Mouse (Mus musculus) heart, embryonic 14.5 days (tissue): ENCODE data around the gene Palld. TPM values are rescaled to one million over a fixed set of nuclear protein-coding genes. Genes with fewer than 3 reads are reported as not detected.

ENCODE experiments used
- ATAC-seq: fragments of 200-750 bp; cut with Nextera tagmentation; 2 replicates; pipeline ENCODE4 v1.8.0; 2017; ENCODE audit warnings: low read depth, moderate TSS enrichment; ENCODE audit not compliant: insufficient number of reproducible peaks, insufficient read depth, low FRiP score
- H3K27ac ChIP-seq, 2 experiments: fragments of 200-500 bp in 1 of 2; fragments of 300-500 bp in 1 of 2; sonication (generic) in 1 of 2; replicated peaks in 1 of 2; 2 replicates each; pipeline ENCODE4 v1.5.1; 2012 to 2014; ENCODE audit warnings: low read depth in 2 of 2, low read length in 2 of 2, control low read depth in 1 of 2, mild to moderate bottlenecking in 1 of 2, mixed read lengths in 1 of 2; ENCODE audit not compliant: control insufficient read depth in 1 of 2, insufficient read depth in 1 of 2
- H3K27me3 ChIP-seq: fragments of 300-500 bp; sonication (generic); 2 replicates; pipeline ENCODE4 v1.6.1; 2014; ENCODE audit warnings: mild to moderate bottlenecking, low read length, control low read depth; ENCODE audit not compliant: control insufficient read depth, insufficient read depth
- H3K36me3 ChIP-seq: fragments of 300-500 bp; sonication (generic); 2 replicates; pipeline ENCODE4 v1.6.1; 2014; ENCODE audit warnings: mild to moderate bottlenecking, control low read depth, low read length, mixed read lengths; ENCODE audit not compliant: control insufficient read depth, insufficient read depth
- H3K4me1 ChIP-seq, 2 experiments: fragments of 200-500 bp in 1 of 2; fragments of 300-500 bp in 1 of 2; sonication (generic) in 1 of 2; 2 replicates each; pipeline ENCODE4 v1.6.1; 2012 to 2014; ENCODE audit warnings: low read length in 2 of 2, control low read depth in 1 of 2, mixed read lengths in 1 of 2; ENCODE audit not compliant: control insufficient read depth in 2 of 2, insufficient read depth in 2 of 2
- H3K4me2 ChIP-seq: fragments of 300-500 bp; sonication (generic); 2 replicates; pipeline ENCODE4 v1.6.1; 2014; ENCODE audit warnings: mild to moderate bottlenecking, low read length
- H3K4me3 ChIP-seq, 2 experiments: fragments of 200-500 bp in 1 of 2; fragments of 300-500 bp in 1 of 2; sonication (generic) in 1 of 2; 2 replicates each; pipeline ENCODE4 v1.5.1; 2012 to 2014; ENCODE audit warnings: low read length in 2 of 2, mild to moderate bottlenecking in 2 of 2, control low read depth in 1 of 2, low read depth in 1 of 2, moderate library complexity in 1 of 2; ENCODE audit not compliant: control insufficient read depth in 1 of 2, insufficient read depth in 1 of 2
- H3K9ac ChIP-seq: fragments of 300-500 bp; sonication (generic); 2 replicates; pipeline ENCODE4 v1.6.1; 2014; ENCODE audit warnings: mild to moderate bottlenecking, low read length
- H3K9me3 ChIP-seq: fragments of 300-500 bp; sonication (generic); 2 replicates; pipeline ENCODE4 v1.6.1; 2016; ENCODE audit warnings: low read length, control low read depth; ENCODE audit not compliant: control insufficient read depth
- WGBS: fragments of 180-500 bp; shearing (Covaris S2); extraction: QIAGEN DNeasy Blood & Tissue Kit; methylation state at CpG from one replicate; pipeline ENCODE4 v1.1.7; 2014; 5-methylcytosine and 5-hydroxymethylcytosine counted together
- polyA plus RNA-seq: library from polyadenylated mRNA; unstranded; fragments of >200 nt; fragmentation: Nextera tagmentation; extraction: Ambion mirVana; gene quantifications from 2 replicates; pipeline ENCODE4 v1.2.1, GENCODE M21; 2014

Palld gene
- polyA plus RNA-seq, 1 experiment from 2014 or later, result 187 TPM

- Histone ChIP-seq H3K4me1 (peaks cover 14 to 56% of the 10 kb centered on the region in 2 experiments), H3K36me3 (peaks cover 12% of the 10 kb centered on the region), H3K4me2 (no peak overlapping the region), H3K9me3 (no peaks in the 10 kb centered on the region), H3K9ac (no peak overlapping the region), H3K27ac (no peak overlapping the region), H3K4me3 (no peak overlapping the region), H3K27me3 (no peaks in the 10 kb centered on the region)
- 60% methylated on average over 6 of the region's 6 CpGs for WGBS
- ATAC-seq, result no peak
Observed at GRCm38 (mm10) chr8:61775936-61776335, 126.6 kb downstream of the Palld start.

- peaks cover 11% of the 10 kb centered on the region; the same call in 1 of the 2 replicates for H3K36me3 ChIP-seq
- WGBS, result 70% methylated on average over 5 of the region's 5 CpGs
- H3K9ac ChIP-seq, result no peak overlapping the region
- H3K27me3 ChIP-seq, result no peaks in the 10 kb centered on the region
- peaks cover 7 to 46% of the 10 kb centered on the region in 2 experiments for H3K4me1 ChIP-seq
- no peak overlapping the region for H3K4me3 ChIP-seq
- no peak for ATAC-seq
- H3K4me2 ChIP-seq, result no peak overlapping the region
- H3K27ac ChIP-seq, result no peak overlapping the region
- no peaks in the 10 kb centered on the region for H3K9me3 ChIP-seq
Observed at GRCm38 (mm10) chr8:61774161-61774560, 128.3 kb downstream of the Palld start.

- no peak overlapping the region for H3K27ac ChIP-seq
- 36% methylated on average over 4 of the region's 4 CpGs for WGBS
- H3K36me3 ChIP-seq, result peaks cover 11% of the 10 kb centered on the region; the same call in 1 of the 2 replicates
- H3K9ac ChIP-seq, result no peak overlapping the region
- no peak overlapping the region for H3K4me2 ChIP-seq
- no peak for ATAC-seq
- H3K27me3 ChIP-seq, result no peaks in the 10 kb centered on the region
- H3K9me3 ChIP-seq, result no peaks in the 10 kb centered on the region
- H3K4me3 ChIP-seq, result no peak overlapping the region
- peaks cover 7 to 41% of the 10 kb centered on the region in 2 experiments for H3K4me1 ChIP-seq
Observed at GRCm38 (mm10) chr8:61773595-61774088, 128.8 kb downstream of the Palld start.

GRCm38 (mm10) chr8:61771328-61771727 is 131.2 kb downstream of the Palld start:
- no peak overlapping the region for H3K9ac ChIP-seq
- no peak overlapping the region for H3K27ac ChIP-seq
- ATAC-seq, result no peak
- H3K4me1 ChIP-seq, result peaks cover 4 to 26% of the 10 kb centered on the region in 2 experiments
- peaks cover 11% of the 10 kb centered on the region; the same call in 1 of the 2 replicates for H3K36me3 ChIP-seq
- H3K27me3 ChIP-seq, result no peaks in the 10 kb centered on the region
- no peak overlapping the region for H3K4me2 ChIP-seq
- H3K9me3 ChIP-seq, result no peaks in the 10 kb centered on the region
- 46% methylated on average over 3 of the region's 3 CpGs for WGBS
- H3K4me3 ChIP-seq, result no peak overlapping the region

GRCm38 (mm10) chr8:61769340-61769879 is 133.1 kb downstream of the Palld start:
- Histone ChIP-seq H3K4me2 (no peak overlapping the region), H3K9ac (no peak overlapping the region), H3K27me3 (no peaks in the 10 kb centered on the region), H3K9me3 (no peaks in the 10 kb centered on the region), H3K27ac (no peak overlapping the region), H3K4me3 (no peak overlapping the region), H3K4me1 (peaks cover 2 to 13% of the 10 kb centered on the region in 2 experiments; a peak in 3 of 4 replicates), H3K36me3 (peaks cover 11% of the 10 kb centered on the region; the same call in 1 of the 2 replicates)
- 72% methylated on average over 5 of the region's 5 CpGs for WGBS
- ATAC-seq, result no peak

GRCm38 (mm10) chr8:61760190-61760578 is 142.3 kb downstream of the Palld start:
- ATAC-seq, result no peak
- Histone ChIP-seq H3K9ac (peak overlapping the region; percentile 81), H3K4me1 (peaks cover 17 to 65% of the 10 kb centered on the region in 2 experiments), H3K4me2 (peak overlapping the region; percentile 79), H3K9me3 (no peaks in the 10 kb centered on the region), H3K36me3 (peaks cover 4% of the 10 kb centered on the region), H3K27me3 (no peaks in the 10 kb centered on the region), H3K27ac (peak overlapping the region; percentile 54 to 80; a peak in 3 of 4 replicates), H3K4me3 (peak overlapping the region; percentile 50 to 63)
- 11% methylated on average over 8 of the region's 8 CpGs for WGBS

- 0 out of 2 replicates have a peak, but pooled peaks have one; percentile 35 for ATAC-seq
- peak overlapping the region; percentile 81 for H3K9ac ChIP-seq
- WGBS, result 2% methylated on average over 44 of the region's 44 CpGs
- H3K9me3 ChIP-seq, result no peaks in the 10 kb centered on the region
- peak overlapping the region; percentile 50 to 63 for H3K4me3 ChIP-seq
- H3K27me3 ChIP-seq, result no peaks in the 10 kb centered on the region
- peak overlapping the region; percentile 54 to 80 for H3K27ac ChIP-seq
- H3K36me3 ChIP-seq, result peaks cover 11% of the 10 kb centered on the region
- H3K4me1 ChIP-seq, result peaks cover 17 to 71% of the 10 kb centered on the region in 2 experiments
- H3K4me2 ChIP-seq, result peak overlapping the region; percentile 79
Observed at GRCm38 (mm10) chr8:61759327-61760189, 142.9 kb downstream of the Palld start.
